Mouse (Mus musculus) cerebellum, adult 9-10 months (tissue): ENCODE measurements around the gene Dgki.

Experiments used
- DNase-seq: peaks from one replicate; pipeline ENCODE4 v3.0.0; 2022

Dgki gene

DNA sequence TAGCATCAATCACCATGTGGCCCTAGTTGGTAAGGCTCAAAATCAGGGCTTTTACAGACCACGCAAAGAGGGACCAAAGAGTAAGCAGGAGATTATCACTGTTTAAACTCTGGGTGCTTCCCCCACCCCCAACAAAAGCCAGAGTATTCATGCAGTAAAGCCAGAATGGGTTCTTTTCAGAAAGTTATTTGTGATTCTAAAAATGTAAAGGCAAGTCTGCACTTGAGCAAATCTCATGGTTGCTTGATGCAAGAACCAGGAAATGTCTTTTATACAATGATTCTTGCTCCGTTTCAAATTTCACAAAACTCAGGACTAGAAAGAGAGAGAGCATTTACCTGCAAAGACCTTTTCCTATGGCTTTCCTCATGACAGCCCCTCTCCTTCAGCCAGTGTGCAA lies 7.9 kb downstream of the Dgki start:
- DNase-seq, result no peak

GRCm38 (mm10) chr6:37291171-37291570 lies 8.8 kb downstream of the Dgki start:
- no peak for DNase-seq

DNA sequence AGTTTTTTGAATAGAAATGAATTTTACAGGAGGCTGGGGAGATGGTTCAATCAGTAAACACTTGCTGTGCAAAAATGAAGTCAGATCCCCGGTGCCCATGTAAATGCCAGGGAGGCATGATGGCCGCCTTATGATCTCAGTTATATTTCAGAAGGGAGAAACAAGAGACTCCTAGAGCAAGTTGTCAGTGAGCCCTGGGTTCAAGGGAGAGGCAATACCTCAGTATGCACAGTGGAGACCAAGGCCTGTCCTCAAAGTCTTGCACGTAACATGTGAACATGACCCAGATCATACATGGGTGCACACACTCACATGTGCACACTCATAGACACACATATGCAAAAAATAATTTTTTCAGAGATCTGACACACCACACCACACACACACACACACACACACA lies 9.3 kb downstream of the Dgki start:
- no peak for DNase-seq

DNA sequence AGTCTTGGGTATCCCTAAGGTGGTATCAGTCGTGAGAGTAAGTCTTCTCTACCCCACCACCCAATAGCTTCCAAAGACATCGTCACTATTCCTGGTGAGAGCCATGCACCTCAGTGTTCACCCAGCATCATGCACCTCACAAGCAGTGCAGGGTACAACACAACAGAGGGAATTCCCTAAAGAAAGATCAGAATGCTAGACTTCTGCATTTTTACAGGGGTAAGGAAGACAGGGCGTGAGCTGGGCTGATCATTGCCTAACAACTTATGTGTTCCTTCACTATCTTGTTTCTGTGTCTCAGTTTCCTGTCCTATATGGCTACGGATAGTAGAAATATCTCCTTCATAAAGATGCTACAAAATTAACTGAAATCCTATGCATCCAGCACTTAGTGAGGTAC lies 13.8 kb downstream of the Dgki start:
- DNase-seq, result no peak

DNA sequence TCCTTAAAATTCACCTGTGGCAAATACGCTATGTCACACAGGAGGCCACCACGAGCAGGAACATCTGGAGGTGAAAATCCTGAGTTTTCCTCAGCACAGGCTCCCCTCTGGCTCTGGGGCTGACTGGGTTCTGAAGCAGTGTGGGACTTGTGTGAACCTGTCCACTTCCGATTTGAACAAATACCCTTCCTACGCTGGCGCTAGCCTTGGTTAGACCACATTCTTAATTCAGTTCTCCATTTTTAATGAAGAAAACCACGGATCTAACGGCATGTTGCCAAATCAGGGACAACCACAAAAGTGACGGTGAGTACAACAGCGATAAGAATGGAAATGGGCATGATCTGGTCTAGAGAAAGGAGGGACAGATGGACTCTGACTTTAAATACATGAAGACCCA lies 15.1 kb downstream of the Dgki start:
- no peak for DNase-seq

DNA sequence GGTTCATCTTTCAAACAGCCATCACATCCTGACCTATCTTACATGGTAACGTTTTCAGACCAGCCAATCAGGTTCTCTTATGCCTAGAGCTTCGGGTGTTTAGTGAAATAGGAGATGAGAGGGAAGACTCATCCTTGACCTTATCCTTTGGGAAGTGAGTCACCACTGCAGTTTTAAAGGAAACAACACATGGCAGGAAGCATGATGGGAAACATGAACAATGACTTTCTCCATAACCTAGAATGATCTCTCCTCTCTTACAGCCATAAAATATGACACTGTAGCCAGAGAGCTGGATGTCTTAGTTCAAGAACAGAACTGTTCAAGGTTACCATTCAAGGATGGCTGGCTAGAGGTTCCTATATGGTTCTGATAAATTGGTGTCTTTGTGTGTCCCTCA lies 16.6 kb downstream of the Dgki start:
- DNase-seq, result no peak

DNA sequence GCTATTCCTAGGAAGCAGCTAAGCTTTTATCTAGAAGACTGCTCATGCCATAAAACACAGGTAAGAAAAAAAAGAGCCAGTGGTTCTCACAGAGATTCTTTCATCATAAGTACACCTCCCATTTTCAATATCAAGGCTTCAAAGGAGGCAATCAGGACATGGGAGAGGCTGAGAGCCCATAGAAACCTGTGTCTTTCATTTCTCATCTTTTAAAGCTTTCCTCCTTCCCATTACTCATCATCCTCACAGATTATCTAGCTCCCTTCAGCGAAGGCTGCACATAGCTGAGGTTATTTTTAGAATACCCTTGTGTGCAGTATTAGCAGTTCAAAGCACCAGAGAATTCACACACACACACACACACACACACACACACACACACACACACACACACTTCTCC lies 17.3 kb downstream of the Dgki start:
- no peak for DNase-seq

DNA sequence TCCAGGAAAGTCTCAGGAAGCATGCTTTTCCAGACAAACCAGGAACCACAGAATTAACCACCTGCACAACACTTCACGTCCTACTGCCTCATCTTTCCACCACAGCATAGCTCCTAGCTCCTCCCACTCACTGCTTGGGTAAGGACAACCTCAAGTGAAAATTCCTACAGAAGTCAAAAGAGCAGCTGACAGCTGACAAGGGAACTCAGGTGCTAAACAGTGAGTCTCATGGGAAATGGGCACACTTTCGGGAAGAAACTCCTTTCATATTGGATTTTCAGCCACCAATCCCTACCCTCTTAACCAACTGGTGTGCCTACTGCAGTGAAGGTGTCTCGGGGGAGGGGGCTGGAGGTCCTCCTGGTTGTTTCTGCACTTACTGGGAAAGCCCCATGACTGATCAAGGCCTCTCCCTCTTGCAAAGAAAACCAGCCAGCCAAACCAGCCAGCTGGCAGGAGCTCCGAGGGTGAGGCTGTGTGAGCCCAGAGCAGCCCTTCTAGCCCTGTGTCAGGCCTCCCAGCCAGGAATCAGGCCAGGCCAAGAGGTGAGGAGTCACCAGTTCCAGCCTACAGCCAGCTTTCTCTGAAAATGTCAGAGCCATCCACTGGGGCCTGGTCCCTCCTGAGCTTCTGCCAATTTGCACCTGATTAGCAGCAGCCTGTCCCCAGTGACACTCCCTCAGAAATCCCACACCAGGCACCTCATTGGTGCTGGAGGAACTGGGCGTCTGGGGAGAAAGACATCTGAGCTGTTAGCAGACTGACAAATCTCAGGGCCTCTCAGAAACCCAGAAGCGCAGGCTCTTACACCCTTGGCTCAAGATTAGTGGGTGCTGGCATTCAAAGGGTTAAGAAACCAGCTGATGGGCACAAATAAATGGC lies 22.9 kb downstream of the Dgki start:
- DNase-seq, result peak; percentile 47

DNA sequence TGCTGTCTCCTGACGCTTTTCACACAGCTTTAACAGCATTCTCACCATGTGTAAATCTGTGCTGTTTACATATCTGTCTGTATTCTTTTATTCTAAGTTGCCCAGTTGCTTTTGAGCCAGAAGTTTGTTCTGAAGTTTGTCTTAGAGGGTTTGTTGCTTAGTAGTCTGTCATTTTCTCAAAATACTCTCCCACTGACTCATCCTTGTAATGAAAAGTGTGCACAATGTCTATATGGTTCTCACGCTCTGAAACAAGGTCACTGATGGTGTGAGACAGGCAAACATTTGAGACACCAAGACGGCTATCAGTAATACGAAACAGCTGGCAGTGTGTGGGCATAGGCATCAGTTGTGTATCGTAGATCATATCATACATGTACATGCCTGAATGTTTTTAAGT lies 23.8 kb downstream of the Dgki start:
- DNase-seq, result no peak

- DNase-seq, result no peak
Measured at GRCm38 (mm10) chr6:37270905-37271591, 28.9 kb downstream of the Dgki start.

DNA sequence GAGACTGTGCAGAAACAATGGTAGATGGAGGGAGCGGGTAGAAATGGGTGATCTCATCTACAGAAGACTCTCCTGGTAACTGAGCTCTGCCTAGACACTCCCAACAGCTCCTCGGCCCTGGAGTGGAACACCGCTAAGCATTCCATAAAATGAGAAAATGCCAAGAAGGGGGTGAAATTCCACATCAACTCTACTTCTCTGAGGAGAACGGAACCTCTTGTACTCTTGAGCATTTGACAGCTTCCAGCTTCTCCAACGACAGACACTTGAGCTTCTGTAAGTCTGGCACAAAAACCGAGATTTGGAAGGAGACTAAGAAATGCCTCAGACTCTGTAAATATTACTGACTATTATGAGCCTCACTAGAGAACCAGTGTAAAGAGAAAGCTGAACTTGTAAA lies 31.4 kb downstream of the Dgki start:
- DNase-seq, result no peak

DNA sequence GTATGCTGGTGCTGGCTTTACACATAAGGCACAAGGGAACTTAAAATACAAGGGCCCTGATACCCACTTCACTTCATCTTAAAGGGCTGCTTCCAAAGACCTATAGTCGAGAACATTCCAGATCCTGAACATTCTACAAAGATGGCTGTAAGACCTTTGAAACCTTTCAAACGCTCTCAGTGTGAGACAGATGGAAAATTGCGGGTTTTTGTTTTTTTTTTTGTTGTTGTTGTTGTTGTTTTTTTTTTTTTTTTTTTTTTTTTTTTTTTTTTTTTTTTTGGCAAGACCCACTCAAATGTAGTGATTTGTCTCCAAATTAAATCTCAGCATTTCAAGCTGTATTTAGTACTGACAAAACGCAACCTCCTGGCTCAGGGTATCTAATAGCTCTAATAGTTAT lies 32.0 kb downstream of the Dgki start:
- no peak for DNase-seq

DNA sequence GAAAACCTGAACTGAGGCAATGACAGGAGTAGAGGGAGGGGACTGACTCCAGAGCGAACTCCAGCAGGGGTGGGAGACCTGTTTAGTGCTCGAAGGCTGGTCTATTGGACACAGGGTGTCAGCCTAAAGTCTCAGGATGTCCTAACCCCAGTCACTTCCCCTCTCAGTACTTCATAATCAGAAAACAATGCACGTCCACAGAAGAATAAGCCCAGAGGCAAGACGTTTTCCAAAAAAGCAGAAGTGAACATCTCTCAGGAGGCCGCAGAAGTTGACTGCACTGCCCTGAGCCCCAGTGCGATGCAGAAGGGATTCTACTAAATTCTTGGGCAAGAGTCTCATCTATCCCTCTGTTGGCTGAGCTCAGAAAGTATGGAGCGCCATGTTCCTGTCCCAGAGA lies 37.5 kb downstream of the Dgki start:
- DNase-seq, result no peak

DNA sequence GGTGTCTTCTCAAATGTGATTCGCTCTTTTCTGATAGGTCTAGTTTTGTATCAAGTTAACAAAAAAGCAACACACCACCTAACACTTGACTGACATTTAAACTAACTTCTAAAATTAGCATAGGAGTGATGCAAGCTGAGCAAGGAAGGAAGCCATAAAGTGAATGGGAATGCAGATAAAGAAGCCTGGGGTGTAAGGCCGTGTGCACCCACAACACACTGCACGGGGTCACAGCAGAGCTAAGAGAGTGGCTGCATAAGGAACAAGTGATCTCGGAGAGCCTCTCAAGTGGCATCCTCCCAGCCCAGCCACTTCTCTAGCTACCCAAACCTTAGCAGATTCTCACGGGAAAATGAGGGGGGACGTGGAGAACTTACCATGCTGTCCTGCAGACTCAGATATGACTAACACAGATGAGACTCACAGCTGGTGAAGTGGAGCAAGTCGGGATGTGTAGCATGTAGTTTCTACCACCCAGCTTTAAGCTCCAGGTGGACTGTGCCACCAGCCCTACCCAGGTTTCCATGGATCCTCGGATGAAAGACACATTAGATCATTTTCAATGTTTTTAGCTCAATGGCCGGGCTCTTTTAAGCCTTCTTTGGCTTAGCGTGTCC lies 38.6 kb downstream of the Dgki start:
- no peak for DNase-seq

- DNase-seq, result no peak
Measured at GRCm38 (mm10) chr6:37258662-37259061, 41.3 kb downstream of the Dgki start.

DNA sequence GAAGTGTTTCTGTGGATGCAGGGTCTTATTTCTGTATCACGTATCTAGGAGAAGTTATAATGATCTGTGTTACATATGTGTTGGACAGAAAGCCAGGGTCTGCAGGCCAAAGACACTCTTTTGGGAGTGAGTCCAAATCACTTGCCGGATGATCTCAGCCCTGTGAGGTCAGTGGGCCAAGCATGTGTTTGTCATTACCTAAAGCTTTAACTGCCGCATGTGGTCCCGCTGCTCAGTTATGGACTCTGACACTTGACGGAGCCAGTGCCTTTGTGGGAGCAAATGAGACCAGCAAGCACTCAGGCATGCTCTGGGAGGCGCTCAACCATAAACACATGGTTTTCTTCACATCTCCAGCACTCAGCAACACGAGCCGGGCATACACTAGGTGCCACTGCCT lies 45.8 kb downstream of the Dgki start:
- no peak for DNase-seq

- DNase-seq, result no peak
Measured at GRCm38 (mm10) chr6:37252536-37252935, 47.4 kb downstream of the Dgki start.

- DNase-seq, result no peak
Measured at GRCm38 (mm10) chr6:37250671-37251070, 49.3 kb downstream of the Dgki start.

DNA sequence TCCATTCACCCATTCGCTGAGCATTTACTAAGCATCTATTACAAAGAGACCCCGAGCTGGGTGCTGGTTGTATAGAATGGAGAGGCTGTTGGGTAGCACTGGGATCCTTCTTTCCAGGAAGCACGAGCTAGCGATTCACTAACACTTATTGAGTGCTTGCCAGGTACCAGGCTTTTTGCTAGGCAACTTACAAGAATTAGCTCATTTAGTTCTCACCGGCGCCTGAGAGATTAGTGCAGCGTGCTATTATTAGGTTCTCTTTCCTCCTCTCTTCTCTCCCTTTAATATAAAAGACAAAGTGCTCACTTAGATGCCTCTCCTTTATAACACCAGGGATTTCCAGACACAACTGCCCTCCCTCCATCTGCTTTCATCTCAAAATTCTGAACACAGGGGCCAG lies 54.2 kb downstream of the Dgki start:
- DNase-seq, result no peak

DNA sequence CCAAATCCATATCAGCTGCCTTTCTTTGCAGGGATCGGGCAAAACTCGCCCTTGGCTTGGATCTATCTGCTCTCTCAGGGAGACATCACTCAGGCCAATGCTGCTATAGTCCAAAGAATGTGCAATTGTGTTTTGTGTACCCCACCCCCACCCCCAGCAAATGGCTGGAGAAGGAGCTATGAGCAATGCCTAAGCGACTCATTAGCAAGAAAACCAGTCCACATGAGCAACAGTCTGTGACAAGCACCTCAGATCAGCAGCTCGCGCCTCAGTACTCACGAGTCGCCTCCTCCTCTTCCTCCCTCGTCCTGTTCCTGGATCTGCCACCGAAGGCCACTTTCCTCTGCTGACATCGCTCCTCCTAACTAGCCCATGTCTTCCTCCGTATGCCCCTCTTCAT lies 55.9 kb downstream of the Dgki start:
- no peak for DNase-seq

- DNase-seq, result no peak
Measured at GRCm38 (mm10) chr6:37242769-37243121, 57.2 kb downstream of the Dgki start.

GRCm38 (mm10) chr6:37242100-37242768 lies 57.8 kb downstream of the Dgki start:
- no peak for DNase-seq

- DNase-seq, result no peak
Measured at GRCm38 (mm10) chr6:37241434-37241833, 58.5 kb downstream of the Dgki start.

GRCm38 (mm10) chr6:37240140-37240539 lies 59.8 kb downstream of the Dgki start:
- DNase-seq, result no peak
